Mouse (Mus musculus) heart, adult 2 months (tissue): ENCODE measurements around the gene Slc25a39. TPM values are rescaled to one million over a fixed set of nuclear protein-coding genes. Genes with fewer than 3 reads are reported as not detected.
"Not testable (repeated sequence)": the region's sequence is repeated elsewhere in the genome, so short reads cannot be mapped to it uniquely, and the experiment has no call there.

Experiments
- DNase-seq, 2 experiments: peaks; one replicate each; pipeline ENCODE4 v3.0.0; 2021
- H3K27ac ChIP-seq: fragments of 200-600 bp; 2 replicates; pipeline ENCODE4 v1.8.1; 2022
- H3K27me3 ChIP-seq: fragments of 200-500 bp; 2 replicates; pipeline ENCODE4 v1.6.1; 2012; ENCODE audit warnings: mild to moderate bottlenecking, low read length, inconsistent platforms, mixed read lengths; ENCODE audit not compliant: control insufficient read depth, insufficient read depth
- H3K36me3 ChIP-seq: fragments of 200-500 bp; 2 replicates; pipeline ENCODE4 v1.6.1; 2012; ENCODE audit warnings: low read length, inconsistent platforms; ENCODE audit not compliant: control insufficient read depth, insufficient read depth
- H3K4me1 ChIP-seq: fragments of 200-500 bp; 2 replicates; pipeline ENCODE4 v1.6.1; 2011; ENCODE audit warnings: low read length; ENCODE audit not compliant: control insufficient read depth, insufficient read depth
- H3K4me3 ChIP-seq: fragments of 200-600 bp; 2 replicates; pipeline ENCODE4 v1.8.1; 2022
- H3K79me2 ChIP-seq: fragments of 200-500 bp; replicated peaks from 2 replicates; pipeline ENCODE4 v1.6.1; 2012; ENCODE audit warnings: mild to moderate bottlenecking, inconsistent platforms, low read length, moderate library complexity, mixed read lengths; ENCODE audit not compliant: control insufficient read depth, insufficient read depth
- H3K9ac ChIP-seq: fragments of 200-500 bp; 2 replicates; pipeline ENCODE4 v1.6.1; 2012; ENCODE audit warnings: low read depth, mild to moderate bottlenecking, control low read depth, inconsistent platforms, low read length, mixed read lengths
- CTCF ChIP-seq: fragments of 200-600 bp; IDR thresholded peaks from 2 replicates; pipeline ENCODE4 v1.8.1; 2022; ENCODE audit warnings: antibody characterized with exemption, mild to moderate bottlenecking, moderate library complexity
- EP300 ChIP-seq: fragments of 200-500 bp; IDR thresholded peaks from 2 replicates; pipeline ENCODE4 v1.6.1; 2011; ENCODE audit warnings: low read depth, low read length, control low read depth; ENCODE audit not compliant: insufficient read depth
- POLR2A ChIP-seq: fragments of 200-500 bp; IDR thresholded peaks from 2 replicates; pipeline ENCODE4 v1.6.1; 2011; ENCODE audit warnings: mild to moderate bottlenecking, low read depth, low read length, control low read depth; ENCODE audit not compliant: insufficient read depth
- WGBS: fragments of 180-500 bp; shearing (Covaris S2); methylation state at CpG from one replicate; pipeline ENCODE4 v1.1.7; 2018; 5-methylcytosine and 5-hydroxymethylcytosine counted together
- intact Hi-C: fragments of 180-260 bp; cut with DNase I; formaldehyde crosslinking; loops from one replicate; pipeline ENCODE4 v1.15.1; 2025
- polyA plus RNA-seq: library from polyadenylated mRNA; depleted of rRNA; stranded (reverse); fragments of >200 nt; gene quantifications from 2 replicates; pipeline ENCODE4 v1.2.3, GENCODE M21; 2012
- total RNA-seq, 2 experiments: library from RNA; stranded (reverse); gene quantifications; 2 replicates each; pipeline ENCODE4 v1.2.3; 2021

The Slc25a39 gene
- total and polyA plus RNA-seq, 3 experiments: 196 to 331 (median 213) TPM

DNA sequence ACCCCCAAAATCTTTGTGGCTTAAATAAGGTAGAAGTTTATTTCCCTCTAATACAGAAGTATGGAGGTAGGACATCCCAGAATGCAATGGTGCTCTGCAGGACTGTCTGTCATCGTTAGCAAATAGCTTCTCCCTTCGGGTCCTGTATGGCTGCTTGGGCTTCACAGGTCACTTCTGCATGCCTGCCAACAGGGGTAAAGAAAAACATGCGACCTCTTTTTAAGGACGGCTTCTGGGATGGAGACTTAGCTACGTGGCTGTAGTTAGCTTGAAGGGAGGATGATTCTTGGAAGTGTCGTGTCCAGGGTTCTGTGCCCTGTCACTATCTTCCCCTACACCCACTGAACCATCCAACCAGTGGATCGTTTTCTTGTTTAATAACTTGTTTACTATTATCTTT is 37.5 kb downstream of the Slc25a39 start:
- Histone ChIP-seq H3K27ac (no peak overlapping the region), H3K4me3 (no peak overlapping the region), H3K4me1 (peaks cover 3% of the 10 kb centered on the region), H3K27me3 (no peaks in the 10 kb centered on the region), H3K36me3 (no peaks in the 10 kb centered on the region), H3K79me2 (no peaks in the 10 kb centered on the region), H3K9ac (no peak overlapping the region)
- no peak for TF ChIP-seq EP300
- no peak for TF ChIP-seq POLR2A
- TF ChIP-seq CTCF: no peak
- WGBS: 39% methylated on average over 7 of the region's 7 CpGs
- DNase-seq: no peak
- intact Hi-C loops: no loop called here

DNA sequence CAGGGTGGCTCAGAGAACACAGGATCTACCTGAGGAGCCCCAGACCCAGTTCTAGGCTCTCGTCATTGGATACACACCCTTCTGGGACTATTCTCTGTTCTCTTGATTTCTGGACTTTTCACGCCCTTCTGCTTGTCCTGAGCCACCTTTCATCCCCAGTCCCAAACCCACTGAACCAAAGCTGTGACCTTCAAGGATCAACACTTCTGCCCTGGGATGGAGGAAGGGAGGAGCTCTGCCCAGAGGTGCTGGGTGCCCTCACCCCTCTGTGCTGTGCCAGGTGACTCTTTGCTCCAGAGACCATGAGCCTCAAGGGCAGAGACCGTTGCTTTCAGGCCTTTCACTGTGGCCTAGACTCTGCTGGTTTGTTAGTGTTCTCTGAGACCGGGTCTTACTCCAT is 38.5 kb downstream of the Slc25a39 start:
- DNase-seq: no peak
- Histone ChIP-seq H3K79me2 (no peaks in the 10 kb centered on the region), H3K27ac (no peak overlapping the region), H3K4me3 (no peak overlapping the region), H3K4me1 (no peaks in the 10 kb centered on the region), H3K9ac (no peak overlapping the region), H3K27me3 (no peaks in the 10 kb centered on the region), H3K36me3 (no peaks in the 10 kb centered on the region)
- 75% methylated on average over 4 of the region's 4 CpGs for WGBS
- intact Hi-C loops: no loop called here
- TF ChIP-seq CTCF (no peak), EP300 (no peak), POLR2A (no peak)

GRCm38 (mm10) chr11:102368347-102368746 is 39.4 kb downstream of the Slc25a39 start:
- 80% methylated on average over 5 of the region's 5 CpGs for WGBS
- no peaks in the 10 kb centered on the region for H3K4me1 ChIP-seq
- no peaks in the 10 kb centered on the region for H3K27me3 ChIP-seq
- intact Hi-C loops: no loop called here
- H3K27ac ChIP-seq: no peak overlapping the region
- no peaks in the 10 kb centered on the region for H3K36me3 ChIP-seq
- no peak overlapping the region for H3K9ac ChIP-seq
- no peak for DNase-seq
- H3K4me3 ChIP-seq: no peak overlapping the region
- no peaks in the 10 kb centered on the region for H3K79me2 ChIP-seq
- no peak for TF ChIP-seq EP300
- TF ChIP-seq POLR2A: no peak
- TF ChIP-seq CTCF: no peak

DNA sequence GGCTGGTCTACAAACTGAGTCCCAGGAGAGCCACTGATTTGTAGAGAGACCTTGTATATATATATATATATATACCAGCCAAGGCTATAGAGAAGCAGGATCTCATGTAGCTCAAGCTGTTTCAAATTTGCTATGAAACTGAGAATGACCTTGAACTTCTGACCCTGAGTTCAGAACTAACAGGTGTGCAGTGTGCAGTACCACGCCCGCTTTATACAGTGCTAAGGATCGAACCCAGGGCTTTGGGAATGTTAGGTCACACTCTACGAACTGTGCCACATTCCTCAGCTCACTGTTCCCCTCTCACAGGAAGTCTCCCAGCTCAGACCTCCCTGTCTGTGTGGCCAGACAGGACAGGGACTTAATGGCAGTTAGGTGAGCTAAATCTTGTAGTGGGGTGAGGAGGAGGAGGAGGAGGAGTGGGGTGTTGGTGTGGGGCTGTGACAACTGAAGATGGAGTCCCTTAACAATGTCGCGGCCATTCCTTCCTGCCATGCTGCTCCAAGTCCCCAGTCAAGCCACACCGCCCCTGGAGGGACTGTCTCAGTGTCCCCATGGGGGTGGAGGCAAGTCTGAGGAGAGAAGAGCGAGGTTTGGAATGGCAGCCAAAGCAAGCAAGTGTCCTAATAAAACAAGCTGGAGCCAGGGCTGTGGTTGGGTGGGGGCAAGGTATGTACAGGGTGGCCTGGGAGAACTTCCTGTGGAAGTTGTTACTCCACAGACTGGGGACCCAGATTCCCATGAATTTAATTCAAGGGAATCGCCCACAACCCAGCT is 40.1 kb downstream of the Slc25a39 start:
- no peak for DNase-seq
- WGBS: 67% methylated on average over 9 of the region's 9 CpGs
- Histone ChIP-seq H3K27me3 (no peaks in the 10 kb centered on the region), H3K9ac (no peak overlapping the region), H3K4me1 (no peaks in the 10 kb centered on the region), H3K4me3 (no peak overlapping the region), H3K27ac (no peak overlapping the region), H3K36me3 (no peaks in the 10 kb centered on the region), H3K79me2 (no peaks in the 10 kb centered on the region)
- TF ChIP-seq CTCF (no peak), EP300 (no peak), POLR2A (no peak)
- intact Hi-C loops: no loop called here

DNA sequence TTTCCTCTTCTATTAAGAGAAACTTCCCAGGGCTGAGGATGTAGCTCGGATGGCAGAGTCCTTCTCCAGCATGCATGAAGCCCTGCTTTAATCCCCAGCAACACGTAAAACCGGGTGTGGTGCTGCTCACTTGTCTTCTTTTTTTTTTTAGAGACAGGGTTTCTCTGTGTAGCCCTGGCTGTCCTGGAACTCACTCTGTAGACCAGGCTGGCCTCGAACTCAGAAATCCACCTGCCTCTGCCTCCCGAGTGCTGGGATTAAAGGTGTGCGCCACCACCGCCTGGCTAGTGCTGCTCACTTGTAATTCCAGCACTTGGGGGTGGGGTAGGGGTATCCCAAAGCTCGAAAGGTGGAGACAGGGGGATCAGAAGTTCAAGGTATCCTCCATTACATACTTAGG is 41.6 kb downstream of the Slc25a39 start, which contains the start of gene Slc4a1:
TSS of gene Slc4a1 (minus strand) at position 101 of the 400 bp plus-strand sequence.
- H3K27ac ChIP-seq, H3K4me1 ChIP-seq, intact Hi-C loops, H3K4me3 ChIP-seq, H3K79me2 ChIP-seq, H3K36me3 ChIP-seq, H3K9ac ChIP-seq, DNase-seq, H3K27me3 ChIP-seq: not testable (repeated sequence)
- 84% methylated on average over 8 of the region's 8 CpGs for WGBS

- TF ChIP-seq POLR2A (no peak), CTCF (no peak), EP300 (no peak)
- intact Hi-C loops: no loop called here
- no peaks in the 10 kb centered on the region for H3K79me2 ChIP-seq
- no peaks in the 10 kb centered on the region for H3K36me3 ChIP-seq
- no peaks in the 10 kb centered on the region for H3K27me3 ChIP-seq
- no peaks in the 10 kb centered on the region for H3K4me1 ChIP-seq
- no peak overlapping the region for H3K9ac ChIP-seq
- H3K27ac ChIP-seq: no peak overlapping the region
- H3K4me3 ChIP-seq: no peak overlapping the region
- no peak for DNase-seq
- 55% methylated on average over 4 of the region's 4 CpGs for whole genome bisulfite sequencing
These were observed 42.0 kb downstream of the Slc25a39 start for GRCm38 (mm10) chr11:102365699-102366098.
